Mouse (Mus musculus): ENCODE measurements at regions not wholly inside any gene's neighbourhood (a gene's known extent, or its start where the extent isn't known, plus 50 kb on each side); places are given as distances from the start of the nearest gene placed in this dataset.
"Not testable (repeated sequence)": the region's sequence is repeated elsewhere in the genome, so short reads cannot be mapped to it uniquely, and the experiment has no call there.

DNA sequence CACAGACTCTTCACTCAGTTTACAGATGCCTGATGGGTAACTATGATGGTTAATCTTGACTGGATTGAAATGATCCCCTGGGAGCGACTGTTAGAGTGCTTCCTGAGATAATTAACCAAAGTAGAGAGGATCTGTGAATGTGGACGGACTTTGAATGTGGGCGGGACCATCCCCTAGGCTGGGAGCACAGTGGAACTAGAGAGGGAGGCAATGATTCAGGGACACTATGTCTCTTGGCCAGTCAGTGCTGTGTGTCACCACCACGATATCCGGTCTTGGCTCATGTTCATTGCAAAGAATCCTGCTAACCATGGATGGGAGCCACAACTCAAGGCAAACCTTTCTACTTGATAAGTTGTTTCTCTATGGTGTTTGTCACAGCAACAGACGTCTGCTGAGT lies 103.9 kb downstream of the Kcnk1 start:
- no peak for DNase-seq (ENCODE audit: low spot score)
- TF ChIP-seq CTCF (IDR thresholded peaks at IDR 0.05; ENCODE audit: low read depth) = no peak
- Histone ChIP-seq H3K27ac (ENCODE audit: low read depth) (no peak overlapping the region), H3K9me3 (replicated peaks; ENCODE audit: control insufficient read depth, low read length) (no peaks in the 10 kb centered on the region), H3K4me3 (ENCODE audit: low read depth, low read length) (no peak overlapping the region), H3K27me3 (ENCODE audit: control insufficient read depth, insufficient read depth, low read length) (no peaks in the 10 kb centered on the region), H3K9ac (replicated peaks; ENCODE audit: low read depth, low read length) (no peak overlapping the region), H3K4me2 (ENCODE audit: low read depth, low read length) (no peak overlapping the region), H3K36me3 (replicated peaks; ENCODE audit: control insufficient read depth, insufficient read depth, low read length) (no peaks in the 10 kb centered on the region), H3K4me1 (ENCODE audit: control insufficient read depth, insufficient read depth) (no peaks in the 10 kb centered on the region)
- 72% methylated on average over 6 of the region's 6 CpGs for WGBS
- no peak for ATAC-seq (ENCODE audit: insufficient read depth, low read depth)

DNA sequence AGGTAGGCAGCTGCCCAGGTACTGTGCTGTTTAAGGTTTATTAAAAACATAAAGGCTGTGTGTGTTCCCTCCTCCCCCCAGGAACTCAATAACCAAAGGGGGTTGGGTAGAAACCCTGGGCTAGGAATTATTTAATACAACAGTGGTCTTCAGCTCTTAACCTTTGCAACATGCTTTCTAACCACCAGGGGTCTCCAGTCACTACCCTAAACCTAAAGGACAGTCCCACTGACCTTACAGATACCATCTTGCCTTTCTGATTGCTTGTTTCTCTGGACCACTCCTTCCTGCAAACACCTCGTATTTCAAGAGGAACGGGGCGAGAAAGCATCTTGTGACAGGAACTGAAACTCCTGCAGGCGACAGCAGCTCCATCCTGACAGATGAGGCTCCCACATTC lies 104.9 kb downstream of the Kcnk1 start:
- 59% methylated on average over 4 of the region's 4 CpGs for WGBS
- Histone ChIP-seq H3K27ac (ENCODE audit: low read depth) (no peak overlapping the region), H3K27me3 (ENCODE audit: control insufficient read depth, insufficient read depth, low read length) (no peaks in the 10 kb centered on the region), H3K36me3 (replicated peaks; ENCODE audit: control insufficient read depth, insufficient read depth, low read length) (no peaks in the 10 kb centered on the region), H3K9ac (replicated peaks; ENCODE audit: low read depth, low read length) (no peak overlapping the region), H3K4me2 (ENCODE audit: low read depth, low read length) (no peak overlapping the region), H3K9me3 (replicated peaks; ENCODE audit: control insufficient read depth, low read length) (no peaks in the 10 kb centered on the region), H3K4me1 (ENCODE audit: control insufficient read depth, insufficient read depth) (no peaks in the 10 kb centered on the region), H3K4me3 (ENCODE audit: low read depth, low read length) (no peak overlapping the region)
- no peak for TF ChIP-seq EP300 (IDR thresholded peaks at IDR 0.05; ENCODE audit: low read depth)
- TF ChIP-seq CTCF (IDR thresholded peaks at IDR 0.05; ENCODE audit: low read depth) = peak; percentile 37
- ATAC-seq (ENCODE audit: insufficient read depth, low read depth) = no peak
- DNase-seq (ENCODE audit: low spot score) = no peak

DNA sequence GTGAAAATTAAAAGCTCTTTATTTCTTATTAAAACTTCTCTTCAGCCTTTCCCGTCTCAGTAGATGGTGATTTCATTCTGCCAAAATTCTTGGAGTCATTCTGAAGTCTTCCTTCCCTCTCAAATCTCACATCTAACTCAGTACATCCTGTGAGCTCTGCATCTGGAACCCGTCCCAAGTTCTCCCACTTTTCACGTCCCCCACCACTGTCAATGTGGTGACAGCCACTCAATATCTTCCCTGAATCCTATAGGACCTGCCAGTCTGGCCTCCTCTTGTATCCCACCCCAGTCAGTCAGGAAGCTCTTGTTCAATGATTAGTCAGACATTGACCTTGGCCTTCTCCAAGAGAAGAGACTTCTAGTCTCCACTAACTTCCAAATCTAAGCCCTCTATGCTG lies 110.1 kb downstream of the Kcnk1 start:
- no peak for ATAC-seq (ENCODE audit: insufficient read depth, low read depth)
- no peak overlapping the region for H3K4me3 ChIP-seq (ENCODE audit: low read depth, low read length)
- H3K36me3 ChIP-seq (replicated peaks; ENCODE audit: control insufficient read depth, insufficient read depth, low read length) = no peaks in the 10 kb centered on the region
- 42% methylated on average over 3 of the region's 3 CpGs for WGBS
- TF ChIP-seq EP300 (IDR thresholded peaks at IDR 0.05; ENCODE audit: low read depth) (no peak), CTCF (IDR thresholded peaks at IDR 0.05; ENCODE audit: low read depth) (no peak)
- DNase-seq (ENCODE audit: low spot score) = no peak
- no peaks in the 10 kb centered on the region for H3K27me3 ChIP-seq (ENCODE audit: control insufficient read depth, insufficient read depth, low read length)
- H3K9me3 ChIP-seq (replicated peaks; ENCODE audit: control insufficient read depth, low read length) = no peaks in the 10 kb centered on the region
- H3K4me1 ChIP-seq (ENCODE audit: control insufficient read depth, insufficient read depth) = no peaks in the 10 kb centered on the region
- no peak overlapping the region for H3K27ac ChIP-seq (ENCODE audit: low read depth)
- H3K9ac ChIP-seq (replicated peaks; ENCODE audit: low read depth, low read length) = no peak overlapping the region
- no peak overlapping the region for H3K4me2 ChIP-seq (ENCODE audit: low read depth, low read length)

DNA sequence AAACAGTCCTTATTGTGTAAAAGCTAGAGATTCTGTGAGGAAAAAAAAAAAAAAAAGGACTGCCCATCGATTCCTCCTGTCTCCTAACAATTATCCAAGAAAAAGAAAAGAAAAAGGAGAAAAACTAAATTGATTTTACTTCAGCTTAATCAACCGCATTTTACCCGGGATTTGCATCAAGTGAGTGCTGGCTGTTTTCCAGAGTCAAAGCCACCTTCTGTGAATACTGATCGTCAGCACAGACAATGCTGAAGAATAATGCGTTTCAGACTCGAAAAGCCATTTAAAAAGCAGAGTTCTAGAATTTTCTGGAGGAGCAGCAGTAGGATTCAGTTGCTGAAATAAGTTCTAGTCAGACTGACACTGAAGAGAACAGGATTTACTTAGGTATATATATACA lies 131.1 kb downstream of the Kcnk1 start:
- no peaks in the 10 kb centered on the region for H3K4me1 ChIP-seq (ENCODE audit: control insufficient read depth, insufficient read depth)
- no peak overlapping the region for H3K27ac ChIP-seq (ENCODE audit: low read depth)
- no peaks in the 10 kb centered on the region for H3K36me3 ChIP-seq (replicated peaks; ENCODE audit: control insufficient read depth, insufficient read depth, low read length)
- WGBS = 75% methylated on average over 6 of the region's 6 CpGs
- no peak overlapping the region for H3K4me3 ChIP-seq (ENCODE audit: low read depth, low read length)
- no peak overlapping the region for H3K9ac ChIP-seq (replicated peaks; ENCODE audit: low read depth, low read length)
- TF ChIP-seq CTCF (IDR thresholded peaks at IDR 0.05; ENCODE audit: low read depth) (no peak), EP300 (IDR thresholded peaks at IDR 0.05; ENCODE audit: low read depth) (no peak)
- H3K4me2 ChIP-seq (ENCODE audit: low read depth, low read length) = no peak overlapping the region
- ATAC-seq (ENCODE audit: insufficient read depth, low read depth) (no peak), DNase-seq (ENCODE audit: low spot score) (no peak)
- no peaks in the 10 kb centered on the region for H3K27me3 ChIP-seq (ENCODE audit: control insufficient read depth, insufficient read depth, low read length)
- no peaks in the 10 kb centered on the region for H3K9me3 ChIP-seq (replicated peaks; ENCODE audit: control insufficient read depth, low read length)

DNA sequence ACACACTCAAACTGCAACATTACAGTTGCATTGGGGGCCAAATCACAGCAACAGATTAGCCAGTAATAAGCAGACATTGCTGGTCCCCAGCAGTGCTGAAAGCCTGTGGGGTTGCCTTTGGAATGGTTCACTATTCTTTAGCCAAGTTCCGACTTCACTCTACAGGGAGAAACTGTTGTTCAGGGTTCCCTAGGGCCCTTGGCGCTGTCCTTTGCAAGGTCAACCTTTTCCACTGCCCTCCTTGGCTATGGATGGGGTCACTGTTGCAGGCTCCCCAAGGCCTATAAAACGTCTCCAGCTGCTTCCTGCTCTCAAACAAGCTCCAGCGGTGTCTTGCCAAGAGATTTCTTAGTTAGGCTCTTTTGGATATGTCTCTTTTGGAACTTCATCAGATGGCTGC lies 137.1 kb downstream of the Kcnk1 start:
- Histone ChIP-seq H3K9me3 (replicated peaks; ENCODE audit: control insufficient read depth, low read length) (no peaks in the 10 kb centered on the region), H3K4me2 (ENCODE audit: low read depth, low read length) (no peak overlapping the region), H3K36me3 (replicated peaks; ENCODE audit: control insufficient read depth, insufficient read depth, low read length) (no peaks in the 10 kb centered on the region), H3K4me1 (ENCODE audit: control insufficient read depth, insufficient read depth) (no peaks in the 10 kb centered on the region), H3K4me3 (ENCODE audit: low read depth, low read length) (no peak overlapping the region), H3K27me3 (ENCODE audit: control insufficient read depth, insufficient read depth, low read length) (no peaks in the 10 kb centered on the region), H3K27ac (ENCODE audit: low read depth) (no peak overlapping the region), H3K9ac (replicated peaks; ENCODE audit: low read depth, low read length) (no peak overlapping the region)
- TF ChIP-seq EP300 (IDR thresholded peaks at IDR 0.05; ENCODE audit: low read depth) = no peak
- TF ChIP-seq CTCF (IDR thresholded peaks at IDR 0.05; ENCODE audit: low read depth) = no peak
- no peak for ATAC-seq (ENCODE audit: insufficient read depth, low read depth)
- no peak for DNase-seq (ENCODE audit: low spot score)
- 54% methylated on average over 4 of the region's 4 CpGs for WGBS

DNA sequence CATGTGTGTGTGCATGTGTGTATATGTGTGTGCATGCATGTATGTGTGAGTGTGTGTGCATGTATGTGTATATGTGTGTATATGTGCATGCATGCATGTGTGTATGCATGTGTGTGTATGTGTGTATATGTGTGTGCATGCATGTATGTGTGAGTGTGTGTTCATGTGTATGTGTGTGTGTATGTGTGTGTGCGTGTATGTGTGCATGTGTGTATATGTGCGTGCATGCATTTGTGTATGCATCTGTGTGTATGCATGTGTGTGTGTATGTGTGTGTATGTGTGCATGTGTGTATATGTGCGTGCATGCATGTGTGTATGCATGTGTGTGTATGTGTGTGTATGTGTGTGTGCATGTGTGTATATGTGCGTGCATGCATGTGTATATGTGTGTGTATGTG lies 137.9 kb downstream of the Kcnk1 start:
- 94% methylated on average over 4 of the region's 4 CpGs for WGBS
- not testable (repeated sequence) for H3K4me1 ChIP-seq (ENCODE audit: control insufficient read depth, insufficient read depth); H3K27ac ChIP-seq (ENCODE audit: low read depth); H3K9me3 ChIP-seq (replicated peaks; ENCODE audit: control insufficient read depth, low read length); H3K4me3 ChIP-seq (ENCODE audit: low read depth, low read length); H3K4me2 ChIP-seq (ENCODE audit: low read depth, low read length); DNase-seq (ENCODE audit: low spot score); ATAC-seq (ENCODE audit: insufficient read depth, low read depth); H3K9ac ChIP-seq (replicated peaks; ENCODE audit: low read depth, low read length); H3K36me3 ChIP-seq (replicated peaks; ENCODE audit: control insufficient read depth, insufficient read depth, low read length); H3K27me3 ChIP-seq (ENCODE audit: control insufficient read depth, insufficient read depth, low read length)
